34 mouse cellular contexts compared by ENCODE assay signal in the genomic region with DNA sequence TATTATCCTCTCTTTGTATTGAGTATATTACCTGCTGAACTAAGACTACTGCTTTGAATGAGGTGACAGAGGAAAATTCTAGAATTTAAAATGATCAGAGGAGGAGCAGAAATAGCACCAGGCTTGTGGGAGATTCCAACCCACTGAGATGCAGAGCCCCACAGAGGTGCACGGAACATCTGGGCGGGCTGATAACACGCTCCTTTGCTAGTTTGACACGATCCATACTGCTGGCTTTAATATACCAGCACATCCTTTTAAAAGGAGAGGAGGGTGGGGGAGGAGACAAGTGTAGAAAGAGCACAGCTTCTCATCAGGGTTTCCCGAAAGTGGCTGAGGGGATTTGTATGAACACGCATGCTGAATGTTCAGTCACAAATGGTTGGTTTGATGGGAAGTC.
"Had no signal": no experiment of that assay in that cellular context is flagged by ENCODE, and none has a peak within 500 bp of the region (broad histone marks: within the 10 kb centered on the region; RNA-seq: fewer than 3 reads in every experiment).

No protein-coding gene starts in this region.

- ATAC-seq: hindbrain, embryonic 16.5 days; hindbrain, postnatal 0 days; inflammation-experienced regulatory T-cells, adult 6 months; intestine, embryonic 15.5 days; intestine, embryonic 16.5 days; intestine, postnatal 0 days had no signal

- H3K9ac ChIP-seq: heart, embryonic 12.5 days; heart, embryonic 13.5 days; heart, embryonic 15.5 days; hindbrain, embryonic 12.5 days; hindbrain, embryonic 13.5 days; hindbrain, embryonic 14.5 days; hindbrain, embryonic 15.5 days; intestine, embryonic 15.5 days; kidney, embryonic 15.5 days had no signal

- H3K9me3 ChIP-seq: heart, embryonic 10.5 days; heart, embryonic 12.5 days; heart, embryonic 13.5 days; heart, embryonic 15.5 days; hindbrain, embryonic 10.5 days; hindbrain, embryonic 12.5 days; hindbrain, embryonic 13.5 days; hindbrain, embryonic 15.5 days; intestine, embryonic 15.5 days; kidney, embryonic 15.5 days had no signal

- H3K27ac ChIP-seq: heart, embryonic 10.5 days; heart, embryonic 13.5 days; heart, embryonic 15.5 days; hindbrain, embryonic 10.5 days; hindbrain, embryonic 12.5 days; hindbrain, embryonic 13.5 days; hindbrain, embryonic 14.5 days; hindbrain, embryonic 15.5 days; hindbrain, postnatal 0 days; intestine, embryonic 15.5 days; kidney, embryonic 15.5 days; kidney, postnatal 0 days; layer of hippocampus, adult 2 months had no signal

- H3K4me1 ChIP-seq: heart, embryonic 15.5 days; intestine, embryonic 15.5 days; kidney, embryonic 15.5 days had no signal

- DNase-seq: heart, postnatal 10 days; heart, postnatal 14 days; heart, postnatal 36 days; heart, postnatal 4 days; kidney, adult 11 months; kidney, adult 18-20 months; kidney, adult 2 months; kidney, adult 8-10 months; kidney, adult 9 months; kidney, postnatal 10 days; kidney, postnatal 14 days; kidney, postnatal 25 days; kidney, postnatal 36 days; kidney, postnatal 4 days; layer of hippocampus, adult 9-11 months; layer of hippocampus, postnatal 36 days had no signal

- H3K4me3 ChIP-seq: heart, embryonic 10.5 days; heart, embryonic 12.5 days; heart, embryonic 13.5 days; heart, embryonic 15.5 days; hindbrain, embryonic 10.5 days; hindbrain, embryonic 12.5 days; hindbrain, embryonic 13.5 days; hindbrain, embryonic 15.5 days; intestine, embryonic 15.5 days; kidney, embryonic 15.5 days; layer of hippocampus, adult 2 months had no signal

- H3K27me3 ChIP-seq: heart, embryonic 12.5 days; heart, embryonic 13.5 days; heart, embryonic 15.5 days; hindbrain, embryonic 12.5 days; hindbrain, embryonic 15.5 days; intestine, embryonic 15.5 days; kidney, embryonic 15.5 days had no signal

- H3K4me2 ChIP-seq: heart, embryonic 12.5 days; heart, embryonic 13.5 days; heart, embryonic 15.5 days; hindbrain, embryonic 12.5 days; hindbrain, embryonic 13.5 days; hindbrain, embryonic 14.5 days; hindbrain, embryonic 15.5 days; intestine, embryonic 15.5 days; kidney, embryonic 15.5 days had no signal

- H3K36me3 ChIP-seq: heart, embryonic 10.5 days; heart, embryonic 12.5 days; heart, embryonic 13.5 days; heart, embryonic 15.5 days; hindbrain, embryonic 10.5 days; hindbrain, embryonic 12.5 days; hindbrain, embryonic 13.5 days; hindbrain, embryonic 15.5 days; intestine, embryonic 15.5 days; kidney, embryonic 15.5 days had no signal
